Mouse (Mus musculus) testis, adult 2 months (tissue): ENCODE results near the gene Tnfaip8l2.

Source experiments
- CTCF ChIP-seq: fragments of 200-500 bp; IDR thresholded peaks from 2 replicates; pipeline ENCODE4 v1.5.1; 2012; ENCODE audit warnings: low read depth, mild to moderate bottlenecking, inconsistent platforms, low read length, moderate library complexity; ENCODE audit not compliant: control insufficient read depth, insufficient read depth, insufficient replicate concordance
- POLR2A ChIP-seq: fragments of 200-500 bp; IDR thresholded peaks from 2 replicates; pipeline ENCODE4 v1.6.1; 2012; ENCODE audit warnings: low read depth, mild to moderate bottlenecking, inconsistent platforms, low read length, moderate library complexity; ENCODE audit not compliant: control insufficient read depth

DNA sequence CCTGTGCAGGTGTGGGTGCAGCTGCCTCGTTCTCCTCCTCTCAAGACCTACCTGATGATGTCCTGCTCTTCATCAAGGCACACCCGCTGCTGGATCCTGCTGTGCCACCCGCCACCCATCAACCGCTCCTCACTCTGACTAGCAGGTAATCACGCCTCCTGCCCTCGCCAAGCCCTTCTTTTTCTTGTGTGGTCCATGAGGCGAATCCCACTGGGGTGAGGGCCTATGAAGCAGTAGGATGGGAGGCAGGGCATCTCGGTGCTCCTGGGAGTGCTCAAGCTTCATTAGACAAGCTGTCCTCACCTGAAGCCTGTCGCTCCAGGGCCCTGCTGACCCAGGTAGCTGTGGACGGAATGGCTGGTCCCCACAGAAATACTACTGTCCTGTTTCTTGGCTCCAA, 27.8 kb upstream of the Tnfaip8l2 start:
- TF ChIP-seq POLR2A (no peak), CTCF (no peak)
